Mouse (Mus musculus) E14TG2a.4 (cell line): Measurements from ENCODE around the gene Dusp5.

Experiments
- H3K27me3 ChIP-seq: 2 replicates; pipeline ENCODE4 v1.6.1; 2014; ENCODE audit warnings: low read length, control low read depth; ENCODE audit not compliant: insufficient read depth
- H3K36me3 ChIP-seq: 2 replicates; pipeline ENCODE4 v1.6.1; 2014; ENCODE audit warnings: low read length, control low read depth; ENCODE audit not compliant: insufficient read depth
- H3K4me1 ChIP-seq: replicated peaks from 2 replicates; pipeline ENCODE4 v1.6.1; 2014; ENCODE audit warnings: low read depth, low read length, control low read depth
- H3K4me3 ChIP-seq: replicated peaks from 2 replicates; pipeline ENCODE4 v1.5.1; 2014; ENCODE audit warnings: mild to moderate bottlenecking, low read length
- H3K9me3 ChIP-seq: 2 replicates; pipeline ENCODE4 v1.6.1; 2014; ENCODE audit warnings: low read length, control low read depth
- CTCF ChIP-seq: conservative IDR thresholded peaks from 2 replicates; pipeline ENCODE4 v1.5.1; 2014; ENCODE audit warnings: low read length
- NANOG ChIP-seq: IDR thresholded peaks from 2 replicates; pipeline ENCODE4 v1.6.1; 2014; ENCODE audit warnings: borderline replicate concordance, low read length, mixed read lengths
- POU5F1 ChIP-seq: IDR thresholded peaks from 2 replicates; pipeline ENCODE4 v1.6.1; 2014; ENCODE audit warnings: low read length, borderline replicate concordance

The Dusp5 gene

DNA sequence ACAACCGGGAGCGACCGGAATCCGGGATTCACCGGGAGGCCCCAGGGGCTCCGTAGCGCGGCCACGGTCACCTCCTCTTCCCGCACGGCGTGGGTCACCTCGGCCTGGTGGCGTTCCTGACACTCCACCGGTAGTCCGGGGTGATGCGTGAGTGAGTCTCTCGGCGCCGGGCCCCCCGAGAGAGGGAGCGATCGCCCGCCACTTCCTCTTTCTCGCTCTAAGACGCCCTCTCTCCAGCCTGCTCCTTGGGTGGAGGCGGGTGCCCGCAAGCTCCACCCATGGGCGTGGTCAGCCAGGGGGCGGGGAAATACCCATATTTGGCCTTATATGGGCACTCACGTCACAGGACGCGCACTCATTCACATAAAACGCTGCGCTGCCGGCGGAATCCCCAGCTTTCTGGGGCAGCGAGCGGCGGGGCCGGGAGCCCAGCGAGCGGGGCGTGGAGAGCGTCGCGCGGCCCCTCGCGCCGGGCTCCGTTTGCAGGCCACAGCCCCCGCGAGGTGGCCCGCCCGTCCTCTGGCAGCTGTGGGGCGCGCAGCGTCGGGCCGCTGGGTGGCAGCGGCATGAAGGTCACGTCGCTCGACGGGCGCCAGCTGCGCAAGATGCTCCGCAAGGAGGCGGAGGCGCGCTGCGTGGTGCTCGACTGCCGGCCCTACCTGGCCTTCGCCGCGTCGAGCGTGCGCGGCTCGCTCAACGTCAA lies at the start of gene Dusp5:
Gene Dusp5 (plus strand): TSS at position 358 of the 703 bp plus-strand sequence.
- Histone ChIP-seq H3K36me3 (peaks cover 26% of the 10 kb centered on the region), H3K9me3 (no peaks in the 10 kb centered on the region), H3K27me3 (peaks cover 55% of the 10 kb centered on the region), H3K4me3 (peak within 1 kb of the TSS; percentile 86), H3K4me1 (peaks cover 44% of the 10 kb centered on the region)
- TF ChIP-seq CTCF: no peak
- no peak for TF ChIP-seq NANOG
- no peak for TF ChIP-seq POU5F1

DNA sequence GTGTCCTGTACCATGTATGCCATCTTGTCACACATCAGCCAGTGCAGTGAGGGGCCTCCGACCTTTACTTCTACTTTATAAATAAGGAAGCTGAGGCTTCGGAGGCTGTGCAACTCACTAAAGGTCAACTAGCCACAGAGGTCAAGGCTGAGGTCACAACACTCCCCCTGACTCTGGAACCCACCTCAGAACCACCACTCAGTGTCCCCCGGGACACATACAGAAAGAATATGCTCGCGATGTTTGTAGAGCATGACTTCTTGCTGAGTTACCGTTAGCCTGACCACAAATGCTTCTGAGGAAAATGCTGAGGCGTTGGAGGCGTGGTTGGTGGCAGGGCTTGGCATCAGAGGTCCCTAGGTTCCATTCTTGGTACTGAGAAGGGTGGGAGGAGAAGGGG lies 49.3 kb upstream of the Dusp5 start:
- TF ChIP-seq POU5F1 (no peak), NANOG (no peak), CTCF (no peak)
- Histone ChIP-seq H3K36me3 (no peaks in the 10 kb centered on the region), H3K9me3 (no peaks in the 10 kb centered on the region), H3K4me3 (no peak overlapping the region), H3K4me1 (peaks cover 52% of the 10 kb centered on the region), H3K27me3 (no peaks in the 10 kb centered on the region)

DNA sequence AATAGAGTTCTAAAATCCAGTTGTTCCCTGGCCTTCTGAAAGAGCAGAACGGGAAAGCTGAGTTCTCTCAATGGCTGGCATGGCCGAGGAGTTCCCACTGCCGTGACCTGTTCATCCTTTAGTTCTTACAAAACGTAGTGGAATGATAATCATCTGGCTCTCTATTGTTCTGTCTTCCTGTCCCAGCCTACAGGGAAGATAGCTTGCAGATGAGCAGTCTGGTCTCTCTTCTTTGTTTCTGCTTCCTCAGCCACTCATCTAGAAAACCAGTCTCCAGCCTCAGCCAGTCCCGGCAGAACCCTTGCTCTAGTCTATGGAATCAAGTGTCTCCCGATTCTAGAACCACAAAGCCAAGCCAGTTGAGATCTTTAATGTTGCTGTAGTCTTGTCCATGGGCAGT lies 46.8 kb upstream of the Dusp5 start:
- Histone ChIP-seq H3K9me3 (peaks cover 7% of the 10 kb centered on the region; the same call in 1 of the 2 replicates), H3K4me1 (peaks cover 47% of the 10 kb centered on the region), H3K27me3 (no peaks in the 10 kb centered on the region), H3K4me3 (no peak overlapping the region), H3K36me3 (no peaks in the 10 kb centered on the region)
- no peak for TF ChIP-seq CTCF

DNA sequence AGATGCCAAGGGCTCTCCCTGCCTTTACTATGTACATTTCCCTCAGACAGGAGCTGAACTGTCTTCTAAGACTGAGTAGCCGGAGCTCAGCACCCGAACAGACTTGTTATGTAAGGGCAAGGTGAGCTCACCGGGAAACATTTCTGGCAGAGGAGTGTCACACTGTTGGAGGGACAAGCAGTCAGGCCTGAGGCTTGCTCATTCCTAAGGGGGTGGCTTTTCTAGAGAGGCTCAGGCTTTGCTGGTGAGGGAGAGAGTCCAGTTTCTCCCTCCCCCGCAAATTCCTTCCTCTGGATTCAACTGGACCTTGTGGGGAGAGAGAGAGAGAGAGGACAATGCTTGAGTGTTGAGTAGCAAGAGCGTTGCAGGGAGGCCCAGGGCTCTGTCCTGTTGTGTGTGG lies 46.4 kb upstream of the Dusp5 start:
- Histone ChIP-seq H3K36me3 (no peaks in the 10 kb centered on the region), H3K4me3 (no peak overlapping the region), H3K4me1 (peaks cover 43% of the 10 kb centered on the region), H3K9me3 (peaks cover 11% of the 10 kb centered on the region; the same call in 1 of the 2 replicates), H3K27me3 (no peaks in the 10 kb centered on the region)
- no peak for TF ChIP-seq NANOG

DNA sequence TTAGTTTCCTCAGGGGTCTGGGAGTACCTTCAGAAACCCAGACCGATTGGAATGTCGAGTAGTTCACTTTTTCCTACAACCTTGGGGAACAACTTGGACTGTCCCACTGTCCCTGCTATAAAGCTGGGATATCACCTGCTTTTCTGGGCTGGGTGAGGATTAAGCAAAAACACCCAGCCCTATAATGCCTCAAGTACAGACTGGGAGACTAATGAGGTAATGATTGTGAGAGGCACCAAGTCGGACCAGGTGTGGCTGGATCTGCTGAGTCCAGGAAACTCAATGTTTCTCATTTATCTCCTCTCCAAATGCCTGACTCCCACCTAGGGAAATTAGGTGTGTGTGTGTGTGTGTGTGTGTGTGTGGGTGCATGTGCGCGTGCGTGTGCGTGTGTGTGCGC lies 44.9 kb upstream of the Dusp5 start:
- TF ChIP-seq CTCF (no peak), NANOG (no peak), POU5F1 (no peak)
- H3K9me3 ChIP-seq: peaks cover 26% of the 10 kb centered on the region
- H3K36me3 ChIP-seq: peaks cover 5% of the 10 kb centered on the region; the same call in 1 of the 2 replicates
- H3K4me1 ChIP-seq: peaks cover 38% of the 10 kb centered on the region
- no peak overlapping the region for H3K4me3 ChIP-seq
- H3K27me3 ChIP-seq: no peaks in the 10 kb centered on the region

DNA sequence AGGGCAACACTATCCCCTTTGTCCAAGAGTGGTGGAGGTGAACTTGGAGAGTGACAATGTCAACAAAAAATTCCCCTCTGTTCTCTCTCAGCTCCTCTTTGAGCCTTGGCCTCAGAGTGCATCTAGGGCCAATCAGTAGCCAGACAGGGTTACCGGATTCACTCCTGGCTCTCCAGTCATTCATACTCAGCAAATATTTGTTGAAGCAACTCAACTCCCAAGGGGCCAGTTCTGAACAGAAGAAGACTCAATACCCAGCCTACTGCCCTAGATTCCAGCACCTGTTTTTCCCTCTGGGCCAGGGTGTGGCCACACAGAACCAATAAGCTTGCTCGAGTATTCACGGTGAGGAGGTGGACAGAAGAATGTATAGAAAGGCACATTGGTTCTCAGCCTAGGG lies 44.0 kb upstream of the Dusp5 start:
- Histone ChIP-seq H3K4me3 (no peak overlapping the region), H3K36me3 (peaks cover 5% of the 10 kb centered on the region; the same call in 1 of the 2 replicates), H3K27me3 (no peaks in the 10 kb centered on the region), H3K4me1 (peaks cover 38% of the 10 kb centered on the region), H3K9me3 (peaks cover 35% of the 10 kb centered on the region)
- TF ChIP-seq POU5F1 (no peak), NANOG (no peak), CTCF (no peak)

DNA sequence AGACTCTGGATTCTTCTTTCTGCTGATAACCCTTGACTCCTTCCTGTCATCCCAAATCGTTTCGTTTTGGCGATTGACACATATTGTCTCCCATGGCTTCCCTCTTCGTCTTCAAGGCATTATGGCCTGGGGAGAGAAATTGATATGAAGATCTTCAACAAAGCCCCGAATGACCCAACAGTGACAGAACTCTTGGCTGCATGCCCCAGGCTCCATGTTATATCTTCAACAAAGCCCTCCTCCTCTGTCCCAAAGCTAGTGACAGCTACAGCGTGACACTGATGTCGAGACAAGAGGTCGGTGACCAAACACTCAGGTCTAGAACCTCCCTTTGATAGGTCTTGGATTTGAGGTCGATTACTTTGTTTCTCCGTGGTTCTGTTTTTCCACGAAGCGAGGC lies 39.7 kb upstream of the Dusp5 start:
- Histone ChIP-seq H3K36me3 (peaks cover 5% of the 10 kb centered on the region; the same call in 1 of the 2 replicates), H3K4me1 (peaks cover 6% of the 10 kb centered on the region), H3K9me3 (peaks cover 76% of the 10 kb centered on the region), H3K4me3 (0 out of 2 replicates have a peak overlapping the region, but pooled peaks have one; percentile 10), H3K27me3 (no peaks in the 10 kb centered on the region)
- TF ChIP-seq POU5F1: no peak
- no peak for TF ChIP-seq CTCF
- no peak for TF ChIP-seq NANOG

DNA sequence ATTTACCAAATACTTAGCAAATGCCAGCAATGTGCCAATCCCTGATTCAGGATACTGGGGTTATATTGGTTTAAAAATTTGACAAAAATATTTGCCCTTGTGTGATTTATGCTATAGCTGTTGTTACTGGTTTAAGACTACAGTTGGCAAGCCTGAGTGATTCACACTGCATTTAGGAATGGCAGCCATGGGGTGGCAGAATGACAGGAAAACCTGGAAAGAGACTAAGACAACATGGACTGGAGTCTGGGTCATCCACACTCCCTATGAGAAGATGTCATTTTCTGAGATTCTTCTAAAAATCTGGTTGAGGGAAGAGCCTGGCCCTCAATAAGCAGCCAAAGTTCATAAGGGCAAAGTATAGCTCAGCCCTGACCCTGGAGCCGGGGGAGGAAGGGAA lies 39.0 kb upstream of the Dusp5 start:
- TF ChIP-seq POU5F1 (no peak), NANOG (no peak), CTCF (no peak)
- peaks cover 76% of the 10 kb centered on the region for H3K9me3 ChIP-seq
- no peak overlapping the region for H3K4me3 ChIP-seq
- peaks cover 2% of the 10 kb centered on the region for H3K4me1 ChIP-seq
- peaks cover 5% of the 10 kb centered on the region; the same call in 1 of the 2 replicates for H3K36me3 ChIP-seq
- H3K27me3 ChIP-seq: no peaks in the 10 kb centered on the region

DNA sequence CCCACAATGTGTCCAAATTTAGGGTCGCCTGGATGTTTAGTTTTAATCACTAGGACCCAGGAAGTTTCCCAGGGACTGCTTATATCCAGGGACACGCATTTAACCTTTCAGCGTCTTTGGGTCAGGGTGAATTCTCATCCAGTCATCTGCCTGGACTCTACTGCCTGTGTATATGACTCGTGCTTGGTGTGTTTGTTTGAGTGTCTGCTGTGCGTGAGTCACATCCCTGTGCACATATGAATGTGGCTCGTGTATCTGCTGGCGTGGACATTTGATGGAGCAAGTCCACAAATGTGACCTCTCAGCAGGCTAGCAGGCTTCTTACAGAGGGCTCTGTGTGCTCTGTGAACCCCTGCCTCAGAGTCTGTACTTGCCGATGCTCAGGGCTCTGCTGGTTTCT lies 38.0 kb upstream of the Dusp5 start:
- Histone ChIP-seq H3K27me3 (no peaks in the 10 kb centered on the region), H3K36me3 (peaks cover 5% of the 10 kb centered on the region; the same call in 1 of the 2 replicates), H3K4me3 (no peak overlapping the region), H3K4me1 (no peaks in the 10 kb centered on the region), H3K9me3 (peaks cover 76% of the 10 kb centered on the region)
- no peak for TF ChIP-seq CTCF
- TF ChIP-seq POU5F1: no peak
- TF ChIP-seq NANOG: no peak
